Mouse (Mus musculus) adrenal gland, postnatal 14 days (tissue): ENCODE results near the gene Pde4dip. TPM values are rescaled to one million over a fixed set of nuclear protein-coding genes. Genes with fewer than 3 reads are reported as not detected.

ENCODE experiments used
- DNase-seq: peaks from one replicate; pipeline ENCODE4 v3.0.0; 2021; ENCODE audit warnings: mixed read lengths
- total RNA-seq: library from RNA; stranded (reverse); gene quantifications from 2 replicates; pipeline ENCODE4 v1.2.3, GENCODE M21; 2021

Pde4dip gene
- total RNA-seq, 1 experiment from 2014 or later, result 35.6 TPM

- DNase-seq, result no peak
Measured at GRCm38 (mm10) chr3:97751566-97751965, 136.9 kb downstream of the Pde4dip start.

DNA sequence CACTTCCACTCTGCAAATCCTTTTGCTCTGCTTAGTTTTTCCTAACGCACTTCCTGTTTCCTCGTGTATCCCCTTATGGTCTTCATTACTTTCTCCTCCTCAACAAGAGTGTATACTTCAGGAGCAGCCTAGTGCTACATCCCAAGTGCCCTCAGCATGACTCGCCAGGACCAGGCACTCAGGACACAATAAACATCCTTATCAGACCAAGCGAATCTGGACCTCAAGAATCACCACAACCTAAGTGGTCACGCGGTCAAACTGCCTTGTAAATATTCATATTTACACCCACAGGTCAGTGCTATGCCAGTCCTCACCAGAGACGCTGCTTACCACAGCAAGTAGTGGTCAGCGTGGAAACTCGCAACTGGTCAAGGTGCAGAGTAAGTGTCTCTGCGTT, 139.7 kb downstream of the Pde4dip start:
- DNase-seq, result no peak

GRCm38 (mm10) chr3:97742841-97743240, 145.7 kb downstream of the Pde4dip start:
- DNase-seq, result no peak

DNA sequence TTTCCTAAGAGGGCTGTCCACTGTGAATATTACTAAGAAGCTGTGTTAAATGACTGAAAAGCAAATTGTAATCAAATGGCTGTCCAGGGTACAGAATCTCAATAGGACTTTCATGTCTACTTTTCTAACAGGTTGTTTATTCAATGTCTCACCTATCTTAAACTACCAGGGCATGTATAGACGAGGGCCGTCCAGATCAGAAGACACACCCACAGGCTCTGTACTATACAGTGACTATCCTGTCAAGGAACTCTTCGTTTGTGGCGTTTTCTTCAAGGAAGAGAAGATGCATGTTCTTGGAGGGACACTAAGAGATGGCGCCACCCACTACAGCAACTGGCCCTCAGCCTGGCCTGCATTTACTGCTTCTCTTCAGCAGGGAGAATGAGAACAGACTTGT, 152.9 kb downstream of the Pde4dip start:
- DNase-seq, result no peak

GRCm38 (mm10) chr3:97734259-97734658, 154.2 kb downstream of the Pde4dip start:
- no peak for DNase-seq

GRCm38 (mm10) chr3:97732622-97733021, 155.9 kb downstream of the Pde4dip start:
- DNase-seq, result no peak

DNA sequence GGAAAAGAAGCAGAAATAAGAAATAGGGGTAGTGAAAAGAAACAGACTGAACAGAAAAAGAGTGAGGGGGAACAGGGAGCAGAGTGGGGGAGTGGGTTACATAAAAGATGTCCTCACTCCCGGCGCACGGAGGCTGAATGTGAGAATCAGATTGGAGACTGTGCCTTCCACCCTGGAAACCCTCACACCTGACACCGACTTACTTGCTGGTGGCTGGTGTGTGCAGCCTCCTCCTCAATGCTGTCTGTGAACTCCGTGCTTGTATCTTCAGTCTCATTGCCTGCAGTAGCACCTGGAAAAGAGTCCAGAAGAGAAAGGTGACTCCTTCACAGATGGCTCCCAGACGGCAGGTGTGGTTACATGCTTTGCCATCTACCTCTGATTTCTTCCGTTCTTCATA, 157.9 kb downstream of the Pde4dip start:
- DNase-seq, result no peak

- DNase-seq, result peak; percentile 73
Measured at GRCm38 (mm10) chr3:97730131-97730530, 158.4 kb downstream of the Pde4dip start.

DNA sequence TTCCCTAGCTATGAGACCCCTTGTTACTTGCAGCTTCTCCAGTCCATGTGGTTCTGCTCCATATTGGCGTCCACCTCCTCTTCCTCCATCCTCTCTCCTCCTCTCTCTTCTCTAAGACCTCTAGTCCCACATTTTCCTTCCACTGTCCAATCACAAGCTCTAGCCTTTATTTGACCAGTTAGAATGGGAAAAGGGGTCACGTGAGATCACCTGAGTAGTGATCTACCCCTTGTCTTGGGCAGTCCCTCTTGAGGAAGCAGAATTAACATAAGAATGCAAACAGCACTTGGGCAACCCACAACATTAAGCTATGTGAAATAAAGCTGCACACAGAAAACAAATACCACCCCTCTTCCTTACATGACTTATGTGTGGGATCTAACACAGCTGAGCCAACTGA, 160.7 kb downstream of the Pde4dip start:
- DNase-seq, result no peak

DNA sequence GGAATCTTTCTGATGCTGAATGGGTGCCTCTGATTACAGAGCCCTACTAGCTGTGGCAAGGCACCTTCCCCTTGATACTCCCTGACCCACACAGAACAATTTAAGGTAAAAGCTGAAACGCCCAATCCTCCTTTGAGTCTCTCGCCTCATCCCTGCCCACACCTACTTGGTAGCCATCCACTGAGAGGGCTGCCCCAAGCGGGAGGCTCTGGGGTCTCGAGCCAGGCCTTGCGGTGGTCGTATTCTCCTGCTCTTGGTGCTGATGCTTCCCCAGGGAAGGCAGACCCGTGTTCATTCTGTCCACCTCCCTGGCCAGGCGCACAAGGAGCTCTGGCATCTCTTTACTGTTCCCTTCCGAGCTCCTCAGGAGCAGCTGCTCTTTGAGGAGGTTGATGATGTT, 169.4 kb downstream of the Pde4dip start:
- DNase-seq, result no peak

DNA sequence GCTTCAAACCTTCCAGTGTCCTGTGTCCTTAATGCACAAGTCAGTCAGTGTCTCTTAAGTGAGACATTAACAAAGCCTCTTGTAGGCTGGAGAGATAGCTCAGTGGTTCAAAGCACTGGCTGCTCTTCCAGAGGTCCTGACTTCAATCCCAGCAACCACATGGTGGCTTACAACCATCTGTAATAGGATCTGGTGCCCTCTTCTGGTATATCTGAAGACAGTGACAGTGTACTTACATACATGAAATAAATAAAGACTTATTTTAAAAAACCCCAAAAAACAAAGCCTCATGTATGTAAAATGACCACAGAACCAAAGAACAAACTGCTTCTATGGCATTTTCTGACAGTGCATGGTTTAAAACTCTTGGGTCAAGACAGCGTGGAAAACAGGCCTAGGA, 172.6 kb downstream of the Pde4dip start:
- no peak for DNase-seq

DNA sequence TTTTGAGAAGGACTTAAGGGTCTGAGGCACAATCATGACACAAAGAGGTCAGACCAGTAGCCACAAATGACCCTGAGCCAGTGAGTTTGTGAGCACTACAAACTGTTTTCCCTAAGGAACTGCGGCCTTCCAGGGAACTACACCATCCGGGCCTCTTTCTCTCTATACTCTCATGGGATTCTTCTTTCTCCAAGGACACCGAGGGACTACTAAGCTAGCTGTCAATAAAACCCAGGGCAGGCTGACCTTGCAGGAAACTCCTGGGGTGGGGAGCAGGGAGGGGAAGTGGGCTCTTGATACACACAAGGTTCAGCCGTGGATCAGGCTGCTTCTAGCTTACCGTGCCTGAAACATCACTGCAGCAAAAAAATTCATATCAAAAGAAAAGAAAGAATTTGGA, 177.6 kb downstream of the Pde4dip start:
- DNase-seq, result peak; percentile 51

GRCm38 (mm10) chr3:97710134-97710533, 178.4 kb downstream of the Pde4dip start:
- no peak for DNase-seq

DNA sequence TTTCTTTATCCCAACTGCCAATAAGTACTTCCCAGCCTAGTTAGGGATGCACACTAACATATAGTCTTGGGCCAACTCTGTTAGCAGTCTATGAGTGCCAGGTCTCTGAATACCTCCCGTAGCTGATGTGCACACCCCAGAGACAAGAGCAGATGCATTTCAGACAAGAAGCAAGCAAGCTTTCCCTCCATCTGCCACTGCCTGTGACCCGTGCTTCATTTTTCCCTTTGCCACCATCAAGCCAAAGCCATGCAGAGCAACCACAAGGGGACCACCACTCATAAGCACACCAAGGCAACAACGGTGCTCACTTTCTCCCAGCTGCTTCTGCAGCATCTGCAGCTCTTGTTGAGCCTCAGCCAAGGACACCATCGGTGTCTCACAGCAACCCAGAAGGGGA, 181.9 kb downstream of the Pde4dip start:
- DNase-seq, result no peak

DNA sequence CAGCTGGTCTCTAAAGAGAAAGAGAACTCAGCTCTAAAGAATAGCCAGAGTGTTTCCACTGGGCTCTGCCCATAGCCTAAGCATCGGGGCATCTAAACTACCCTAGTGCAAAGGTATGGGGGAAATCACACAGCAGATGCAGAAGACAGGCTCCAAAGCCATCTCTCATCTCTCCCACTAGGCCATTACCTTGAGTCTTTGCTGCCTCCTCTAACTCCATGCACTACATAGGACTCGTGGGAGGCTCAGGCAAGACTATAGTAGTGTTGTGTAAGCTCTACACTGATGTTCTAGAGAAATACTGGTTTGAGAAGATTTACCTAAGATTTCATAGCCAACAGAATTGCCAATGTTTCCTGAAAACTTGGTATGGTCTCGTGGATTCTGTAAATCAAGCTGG, 183.0 kb downstream of the Pde4dip start:
- no peak for DNase-seq

DNA sequence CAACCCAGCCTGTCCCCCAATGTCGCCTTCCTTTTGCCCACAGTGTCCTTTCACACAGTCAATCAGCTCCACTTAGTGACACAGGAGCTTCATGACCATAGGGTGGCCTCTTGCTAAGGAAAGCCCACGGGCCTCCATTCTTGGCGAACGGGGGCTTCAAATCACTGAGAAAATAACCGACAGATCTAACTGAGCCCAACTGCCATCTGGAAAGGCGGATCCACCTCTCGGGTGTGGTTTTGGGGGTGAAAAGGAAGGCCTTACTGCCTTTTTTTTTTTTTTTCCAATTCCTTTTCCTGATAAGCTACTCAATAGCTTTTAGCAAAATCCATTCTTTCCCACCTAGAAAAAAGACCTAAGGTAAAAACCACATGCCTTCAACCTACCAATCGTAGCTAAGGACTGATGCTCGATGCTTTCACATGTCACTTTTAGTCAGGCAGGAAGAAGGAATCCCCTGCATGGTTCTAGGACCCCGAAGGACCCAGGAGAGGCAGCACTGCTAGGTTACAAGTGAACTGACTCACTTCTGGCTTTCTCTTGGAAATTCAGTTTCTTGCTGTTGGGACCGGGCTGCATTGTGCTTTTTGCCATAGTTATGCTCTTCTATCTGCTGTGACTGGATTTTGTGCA, 185.9 kb downstream of the Pde4dip start:
- no peak for DNase-seq

DNA sequence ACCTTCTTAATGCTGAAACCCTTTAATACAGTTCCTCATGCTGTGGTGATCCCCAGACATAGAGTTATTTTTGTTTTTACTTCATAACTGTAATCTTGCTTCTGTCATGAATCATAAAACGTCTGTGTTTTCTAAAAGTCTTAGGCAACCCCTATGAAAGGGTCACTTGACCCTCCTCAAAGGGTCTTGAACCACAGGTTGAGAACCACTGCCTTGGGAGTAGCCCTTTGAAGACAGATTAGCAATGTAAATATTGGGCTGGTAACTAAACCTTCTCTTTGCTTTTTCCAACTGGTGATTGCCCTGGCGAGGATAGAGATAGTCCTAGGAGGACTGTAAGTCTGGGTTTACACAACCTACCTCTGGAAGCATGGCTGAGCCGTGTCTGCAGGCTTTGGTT, 187.3 kb downstream of the Pde4dip start:
- no peak for DNase-seq

- peak; percentile 56 for DNase-seq
Measured at GRCm38 (mm10) chr3:97699061-97699460, 189.4 kb downstream of the Pde4dip start.

DNA sequence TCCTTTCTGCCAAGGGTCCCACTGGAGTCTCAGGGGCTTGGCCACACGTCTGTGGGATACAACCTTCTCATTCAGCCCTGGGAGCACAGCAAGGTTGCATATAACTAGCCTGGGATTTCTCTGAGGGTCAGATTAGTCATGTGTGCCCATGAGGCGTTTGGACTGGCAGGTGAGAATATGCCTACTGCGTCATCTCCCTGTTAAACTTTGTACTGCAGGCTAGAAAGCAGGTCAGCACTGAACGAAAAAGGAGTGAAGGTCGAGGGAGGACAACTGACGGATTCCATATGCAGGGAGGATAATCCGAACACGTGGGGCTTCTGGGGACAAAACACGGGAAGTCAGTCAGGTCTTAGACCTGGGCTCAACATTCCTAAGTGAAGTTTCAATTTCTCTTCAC, 191.2 kb downstream of the Pde4dip start:
- no peak for DNase-seq

GRCm38 (mm10) chr3:97696866-97697265, 191.6 kb downstream of the Pde4dip start:
- no peak for DNase-seq

- no peak for DNase-seq
Measured at GRCm38 (mm10) chr3:97693806-97694205, 194.7 kb downstream of the Pde4dip start.

DNA sequence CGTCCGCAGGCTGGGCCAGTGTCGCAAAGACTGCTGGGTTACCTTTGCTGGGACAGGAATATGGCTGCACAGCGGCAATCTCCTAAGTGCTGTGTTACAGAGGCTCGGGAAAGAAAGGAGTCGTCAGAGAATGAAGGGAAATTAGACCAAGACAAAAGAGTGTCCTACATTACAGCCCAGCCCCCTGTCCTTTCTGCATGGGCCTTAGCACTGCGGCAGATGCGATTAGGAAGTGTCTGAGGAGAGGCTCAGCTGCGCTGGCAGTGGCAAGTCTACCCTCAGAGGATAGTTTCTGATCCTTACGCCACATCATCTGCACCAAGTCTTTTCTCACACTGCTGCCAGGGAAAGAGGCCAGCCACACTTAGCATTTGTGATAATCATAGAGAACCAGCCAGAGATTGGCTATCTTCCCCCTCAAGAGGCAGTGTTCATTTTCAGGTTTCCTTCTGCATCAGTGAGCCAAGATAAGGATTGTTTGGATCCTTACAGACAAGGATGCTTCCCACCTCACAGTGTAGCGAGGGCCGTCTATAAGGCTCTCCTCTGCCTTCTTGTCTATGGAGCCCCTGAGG, 197.0 kb downstream of the Pde4dip start:
- DNase-seq, result no peak

DNA sequence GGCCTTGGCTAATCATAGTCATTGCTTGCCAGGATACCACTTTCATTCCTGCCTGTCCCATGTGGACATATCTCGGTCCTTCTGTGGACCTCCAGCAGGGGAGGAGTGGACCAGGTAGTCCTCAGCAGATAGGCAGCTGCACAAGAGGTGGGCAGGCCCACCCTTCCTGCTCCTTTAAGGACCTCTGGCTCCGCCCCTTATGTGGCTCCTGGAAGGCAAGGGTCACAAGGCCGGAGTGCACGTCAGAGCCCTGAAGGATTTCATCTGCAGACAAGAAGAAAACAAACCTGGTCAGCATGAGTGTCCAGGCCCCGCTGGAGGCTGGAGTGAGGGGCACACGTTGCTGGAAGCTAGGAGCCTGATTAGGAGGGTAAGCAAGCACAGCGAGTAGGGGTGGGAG, 197.9 kb downstream of the Pde4dip start:
- no peak for DNase-seq

GRCm38 (mm10) chr3:97689289-97689688, 199.2 kb downstream of the Pde4dip start:
- no peak for DNase-seq
